Mouse (Mus musculus) forebrain, embryonic 11.5 days (tissue): Measurements from ENCODE around the gene Gba. TPM values are rescaled to one million over a fixed set of nuclear protein-coding genes. Genes with fewer than 3 reads are reported as not detected.

Experiments
- ATAC-seq: fragments of 200-750 bp; cut with Nextera tagmentation; replicated peaks from 2 replicates; pipeline ENCODE4 v1.8.0; 2017; ENCODE audit warnings: moderate TSS enrichment; ENCODE audit not compliant: low FRiP score
- DNase-seq: peaks from one replicate; pipeline ENCODE4 v3.0.0-alpha.2; 2017; ENCODE audit warnings: low spot score
- H3K27ac ChIP-seq: fragments of 300-500 bp; sonication (generic); 2 replicates; pipeline ENCODE4 v1.5.1; 2014; ENCODE audit warnings: low read depth, low read length
- H3K27me3 ChIP-seq: fragments of 300-500 bp; sonication (generic); 2 replicates; pipeline ENCODE4 v1.6.1; 2014; ENCODE audit warnings: mild to moderate bottlenecking, low read length, mixed read lengths; ENCODE audit not compliant: control insufficient read depth, insufficient read depth
- H3K36me3 ChIP-seq: fragments of 300-500 bp; sonication (generic); 2 replicates; pipeline ENCODE4 v1.6.1; 2014; ENCODE audit warnings: mild to moderate bottlenecking, low read length, moderate library complexity, mixed read lengths; ENCODE audit not compliant: control insufficient read depth, insufficient read depth
- H3K4me1 ChIP-seq: fragments of 300-500 bp; sonication (generic); replicated peaks from 2 replicates; pipeline ENCODE4 v1.6.1; 2014; ENCODE audit warnings: low read length, mixed read lengths; ENCODE audit not compliant: control insufficient read depth, insufficient read depth
- H3K4me2 ChIP-seq: fragments of 300-500 bp; sonication (generic); 2 replicates; pipeline ENCODE4 v1.6.1; 2014; ENCODE audit warnings: low read depth, mild to moderate bottlenecking, low read length, moderate library complexity, mixed read lengths; ENCODE audit not compliant: severe bottlenecking
- H3K4me3 ChIP-seq: fragments of 300-500 bp; sonication (generic); 2 replicates; pipeline ENCODE4 v1.5.1; 2014; ENCODE audit warnings: low read depth, low read length
- H3K9ac ChIP-seq: fragments of 300-500 bp; sonication (generic); 2 replicates; pipeline ENCODE4 v1.6.1; 2014; ENCODE audit warnings: low read length
- H3K9me3 ChIP-seq: fragments of 300-500 bp; sonication (generic); 2 replicates; pipeline ENCODE4 v1.6.1; 2016; ENCODE audit warnings: low read length, mixed read lengths; ENCODE audit not compliant: control insufficient read depth
- WGBS: fragments of 180-500 bp; shearing (Covaris S2); extraction: QIAGEN DNeasy Blood & Tissue Kit; methylation state at CpG from one replicate; pipeline ENCODE4 v1.1.7; 2014; 5-methylcytosine and 5-hydroxymethylcytosine counted together
- polyA plus RNA-seq: library from polyadenylated mRNA; unstranded; fragments of >200 nt; fragmentation: Nextera tagmentation; extraction: Ambion mirVana; gene quantifications from 2 replicates; pipeline ENCODE4 v1.2.1, GENCODE M21; 2014

Gene Gba
- polyA plus RNA-seq, 1 experiment from 2014 or later = 32.4 TPM

GRCm38 (mm10) chr3:89242331-89242895, 39.7 kb downstream of the Gba start:
- ATAC-seq (no peak), DNase-seq (no peak)

GRCm38 (mm10) chr3:89243609-89244008, 40.9 kb downstream of the Gba start:
- Histone ChIP-seq H3K9me3 (no peaks in the 10 kb centered on the region), H3K4me2 (peak overlapping the region; percentile 79), H3K36me3 (no peaks in the 10 kb centered on the region; the same call in 1 of the 2 replicates), H3K27ac (0 out of 2 replicates have a peak overlapping the region, but pooled peaks have one; percentile 12), H3K4me3 (peak overlapping the region; percentile 78), H3K4me1 (peaks cover 24% of the 10 kb centered on the region), H3K27me3 (no peaks in the 10 kb centered on the region), H3K9ac (peak overlapping the region; percentile 39)
- 15% methylated on average over 14 of the region's 14 CpGs for WGBS
- ATAC-seq (peak; percentile 29), DNase-seq (peak; percentile 77)

More at GRCm38 (mm10) chr3:89242331-89242895, 39.7 kb downstream of the Gba start:
- Histone ChIP-seq H3K4me1 (peaks cover 24% of the 10 kb centered on the region), H3K9ac (no peak overlapping the region), H3K27me3 (no peaks in the 10 kb centered on the region), H3K36me3 (no peaks in the 10 kb centered on the region; the same call in 1 of the 2 replicates), H3K27ac (no peak overlapping the region), H3K4me3 (no peak overlapping the region), H3K4me2 (no peak overlapping the region), H3K9me3 (no peaks in the 10 kb centered on the region)
- WGBS = 73% methylated on average over 9 of the region's 9 CpGs

- H3K4me3 ChIP-seq = peak overlapping the region; percentile 78
- H3K36me3 ChIP-seq = no peaks in the 10 kb centered on the region; the same call in 1 of the 2 replicates
- peak overlapping the region; percentile 47 for H3K9ac ChIP-seq
- no peaks in the 10 kb centered on the region for H3K27me3 ChIP-seq
- ATAC-seq = peak; percentile 22; the same call in 1 of the 2 replicates
- peaks cover 24% of the 10 kb centered on the region for H3K4me1 ChIP-seq
- 11% methylated on average over 25 of the region's 25 CpGs for WGBS
- H3K27ac ChIP-seq = peak overlapping the region; percentile 74
- no peak for DNase-seq
- H3K9me3 ChIP-seq = no peaks in the 10 kb centered on the region
- H3K4me2 ChIP-seq = peak overlapping the region; percentile 79
Observed at GRCm38 (mm10) chr3:89244158-89244981, 41.6 kb downstream of the Gba start.

GRCm38 (mm10) chr3:89244982-89245687, 42.4 kb downstream of the Gba start:
- H3K27me3 ChIP-seq = no peaks in the 10 kb centered on the region
- H3K36me3 ChIP-seq = no peaks in the 10 kb centered on the region; the same call in 1 of the 2 replicates
- peak overlapping the region; percentile 79 for H3K4me2 ChIP-seq
- H3K27ac ChIP-seq = peak overlapping the region; percentile 74
- H3K9ac ChIP-seq = peak overlapping the region; percentile 47
- DNase-seq = peak; percentile 87
- peak overlapping the region; percentile 78 for H3K4me3 ChIP-seq
- H3K4me1 ChIP-seq = peaks cover 24% of the 10 kb centered on the region
- WGBS = under 1% methylated on average over 23 of the region's 26 CpGs
- ATAC-seq = peak; percentile 58
- H3K9me3 ChIP-seq = no peaks in the 10 kb centered on the region

GRCm38 (mm10) chr3:89245688-89246171, 43.0 kb downstream of the Gba start, which contains the start of gene Krtcap2:
Gene Krtcap2, plus strand, starts transcription at chr3:89245966.
- no peaks in the 10 kb centered on the region for H3K27me3 ChIP-seq
- H3K4me1 ChIP-seq = peaks cover 24% of the 10 kb centered on the region
- H3K9me3 ChIP-seq = no peaks in the 10 kb centered on the region
- peak within 1 kb of the TSS; percentile 78 for H3K4me3 ChIP-seq
- peak within 1 kb of the TSS; percentile 79 for H3K4me2 ChIP-seq
- peak within 1 kb of the TSS; percentile 74 for H3K27ac ChIP-seq
- DNase-seq = peak; percentile 82
- H3K9ac ChIP-seq = peak within 1 kb of the TSS; percentile 84
- H3K36me3 ChIP-seq = no peaks in the 10 kb centered on the region; the same call in 1 of the 2 replicates
- WGBS = 4% methylated on average over 20 of the region's 20 CpGs
- ATAC-seq = peak; percentile 39

- H3K27me3 ChIP-seq = no peaks in the 10 kb centered on the region
- peak within 1 kb of the TSS; percentile 74 for H3K27ac ChIP-seq
- DNase-seq (peak; percentile 94), ATAC-seq (peak; percentile 63)
- peak within 1 kb of the TSS; percentile 79 for H3K4me2 ChIP-seq
- peak within 1 kb of the TSS; percentile 84 for H3K9ac ChIP-seq
- no peaks in the 10 kb centered on the region for H3K9me3 ChIP-seq
- H3K4me3 ChIP-seq = peak within 1 kb of the TSS; percentile 78
- H3K36me3 ChIP-seq = no peaks in the 10 kb centered on the region; the same call in 1 of the 2 replicates
- peaks cover 27% of the 10 kb centered on the region for H3K4me1 ChIP-seq
- WGBS = 1% methylated on average over 42 of the region's 42 CpGs
Observed at GRCm38 (mm10) chr3:89246261-89247100, 43.8 kb downstream of the Gba start, which contains the start of gene Trim46. Gene Trim46, minus strand, starts transcription at chr3:89246309.

GRCm38 (mm10) chr3:89247466-89247865, 44.7 kb downstream of the Gba start:
- 86% methylated on average over 4 of the region's 4 CpGs for WGBS
- Histone ChIP-seq H3K9me3 (no peaks in the 10 kb centered on the region), H3K4me2 (peak overlapping the region; percentile 79; the same call in 1 of the 2 replicates), H3K27ac (no peak overlapping the region), H3K27me3 (no peaks in the 10 kb centered on the region; the same call in 1 of the 2 replicates), H3K36me3 (no peaks in the 10 kb centered on the region; the same call in 1 of the 2 replicates), H3K9ac (peak overlapping the region; percentile 84), H3K4me3 (peak overlapping the region; percentile 78), H3K4me1 (peaks cover 27% of the 10 kb centered on the region)
- ATAC-seq = no peak
- no peak for DNase-seq
